ENCODE assay signal across 8 mouse cellular contexts in the genomic region with DNA sequence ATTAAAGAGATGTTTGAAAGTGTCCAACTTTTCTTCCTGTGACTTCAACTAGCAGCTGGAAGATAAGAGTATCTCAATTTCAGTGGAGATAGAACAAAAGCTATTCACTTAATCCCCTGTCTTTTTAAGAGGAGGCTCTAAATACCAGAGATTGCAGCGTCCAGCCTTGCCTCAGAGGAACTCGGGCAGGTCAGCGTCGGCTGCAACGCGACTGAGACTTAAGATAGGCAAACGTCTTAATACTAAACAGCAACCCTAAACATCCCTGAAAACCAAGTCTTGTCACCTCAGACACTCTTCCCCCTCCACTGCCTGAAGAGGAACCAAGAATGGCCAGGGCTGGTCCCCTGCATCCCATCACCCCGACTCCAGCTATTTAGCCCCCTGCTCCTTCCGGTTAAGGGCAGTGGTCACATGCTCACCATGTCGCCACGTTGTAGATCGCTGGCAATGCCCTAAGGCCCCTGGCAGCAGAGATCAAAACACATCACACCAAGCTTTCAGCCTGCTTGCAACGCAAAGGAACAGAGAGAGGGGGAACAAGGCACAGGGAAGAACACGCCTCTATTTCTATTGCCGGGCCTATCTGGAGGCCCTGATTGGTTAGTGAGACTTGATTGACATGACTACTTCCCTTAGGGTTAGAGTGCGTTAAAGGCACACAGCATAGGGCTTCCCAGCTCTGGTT. TPM values are rescaled to one million over a fixed set of nuclear protein-coding genes. Genes with fewer than 3 reads are reported as not detected.
DNase-seq lines count a peak whose midpoint lies in the region; ATAC-seq and TF ChIP-seq lines count a peak whose summit lies in the region.
"Not testable (repeated sequence)": the region's sequence is repeated elsewhere in the genome, so short reads cannot be mapped to it uniquely, and the experiment has no call there.

No protein-coding gene starts in this region.

- H3K4me3 ChIP-seq in ES-E14 (ENCODE audit: insufficient read depth in 1 of 2, low read depth in 1 of 2, low read length in 2 of 2, poor library complexity in 1 of 2, severe bottlenecking in 1 of 2), result peak overlapping the region; percentile 81 to 85
- peak overlapping the region; percentile 61 for H3K4me3 ChIP-seq in forebrain, embryonic 16.5 days (replicated peaks; ENCODE audit: low read length)
- H3K4me3 ChIP-seq in neural tube, embryonic 14.5 days (ENCODE audit: low read depth, low read length), result peak overlapping the region; percentile 51

- under 1% methylated on average over 16 of the region's 16 CpGs for WGBS in forebrain, embryonic 16.5 days
- 3% methylated on average over 16 of the region's 16 CpGs for WGBS in neural tube, embryonic 14.5 days

- H3K36me3 ChIP-seq in ES-E14 (ENCODE audit: control insufficient read depth, insufficient read depth, low read length, poor library complexity, severe bottlenecking); forebrain, embryonic 16.5 days (ENCODE audit: control insufficient read depth, insufficient read depth); neural tube, embryonic 14.5 days (ENCODE audit: control insufficient read depth, insufficient read depth, low read length): not testable (repeated sequence)

- not testable (repeated sequence) for H3K27ac ChIP-seq in ES-E14 (ENCODE audit: insufficient read depth, low read depth, low read length, poor library complexity, severe bottlenecking); forebrain, embryonic 16.5 days (ENCODE audit: low read length)
- H3K27ac ChIP-seq in neural tube, embryonic 14.5 days (ENCODE audit: low read depth, low read length), result peak overlapping the region; percentile 34; the same call in 1 of the 2 replicates

- H3K4me1 ChIP-seq in ES-E14 (ENCODE audit: control insufficient read depth in 2 of 2, insufficient read depth in 2 of 2, low read length in 2 of 2, poor library complexity in 1 of 2); forebrain, embryonic 16.5 days (replicated peaks; ENCODE audit: control insufficient read depth, insufficient read depth, low read length); neural tube, embryonic 14.5 days (ENCODE audit: control insufficient read depth, insufficient read depth, low read length): not testable (repeated sequence)

- peak; percentile 76 for DNase-seq in ES-E14 (ENCODE audit: low read depth, low spot score)
- DNase-seq in cerebellum, adult 11 months, result peak; percentile 51
- DNase-seq in heart, postnatal 36 days, result peak; percentile 58 to 72
- DNase-seq in layer of hippocampus, adult 18-20 months (ENCODE audit: low spot score in 2 of 2), result peak; percentile 43 to 87
- peak; percentile 78 to 86 for DNase-seq in lung, adult 18-20 months
- DNase-seq in testis, postnatal 10 days (ENCODE audit: low spot score), result peak; percentile 53

- intact Hi-C loops in heart, postnatal 36 days (cut with DNase I), result loop anchor here (10.0 kb wide), 1 partner anchor 202 kb away; a partner anchor contains a TSS

- ATAC-seq in forebrain, embryonic 16.5 days, result peak; percentile 100
- ATAC-seq in neural tube, embryonic 14.5 days (ENCODE audit: low read depth), result peak; percentile 100

- peak overlapping the region; percentile 62 for H3K4me2 ChIP-seq in forebrain, embryonic 16.5 days (ENCODE audit: low read length)
- peak overlapping the region; percentile 38 for H3K4me2 ChIP-seq in neural tube, embryonic 14.5 days (ENCODE audit: low read depth, low read length)

- H3K9me3 ChIP-seq in ES-E14 (ENCODE audit: control insufficient read depth, insufficient read depth, low read depth, low read length); forebrain, embryonic 16.5 days (ENCODE audit: control insufficient read depth, low read length); neural tube, embryonic 14.5 days (ENCODE audit: control insufficient read depth, low read length): not testable (repeated sequence)

- H3K27me3 ChIP-seq in forebrain, embryonic 16.5 days (replicated peaks; ENCODE audit: control insufficient read depth, insufficient read depth, low read length); neural tube, embryonic 14.5 days (ENCODE audit: control insufficient read depth, insufficient read depth, low read length): not testable (repeated sequence)

- in situ Hi-C loops in ES-E14 (cut with MboI; ENCODE audit: low sequenced_read_pairs in 2 of 2, unreplicated experiment in 2 of 2), result not testable (repeated sequence)

- peak overlapping the region; percentile 69 for H3K9ac ChIP-seq in ES-E14 (ENCODE audit: insufficient read depth, low read depth, low read length, poor library complexity, severe bottlenecking)
- H3K9ac ChIP-seq in forebrain, embryonic 16.5 days (replicated peaks; ENCODE audit: low read depth, low read length), result peak overlapping the region; percentile 61
- H3K9ac ChIP-seq in neural tube, embryonic 14.5 days (replicated peaks; ENCODE audit: low read depth, low read length), result peak overlapping the region; percentile 53

TF ChIP-seq in ES-E14, 5 proteins besides CTCF, POLR2A, EP300 and RAD21:
- TF ChIP-seq CHD2 (IDR thresholded peaks at IDR 0.05; ENCODE audit: low read depth, low read length), result 0 out of 2 replicates have a peak, but pooled peaks have one; percentile 40
TF ChIP-seq in ES-E14: peak in this region for 1; not testable (repeated sequence) for 4.

RNA-seq across cellular contexts. Expression of a gene that starts 28.8 kb away (rescaled TPM):
- total RNA-seq in ES-E14 (2012; rRNA removed), result 7.3 and 7.5 TPM in 2 replicates
- 12.0 and 13.3 TPM in 2 replicates for polyA plus RNA-seq in forebrain, embryonic 16.5 days (2015; fragmentation: Nextera tagmentation; extraction: Ambion mirVana)
- 1 to 10 TPM in 1 of 2 experiments, under 1 TPM in 1; 0.76 to 1.6 TPM for total RNA-seq in heart, postnatal 36 days (2021)
- total RNA-seq in layer of hippocampus, adult 18-20 months (2021), result 1 to 10 TPM; 3.2 to 3.8 TPM
- polyA plus RNA-seq in neural tube, embryonic 14.5 days (2014; fragmentation: Nextera tagmentation; extraction: Ambion mirVana), result 7.3 and 9.2 TPM in 2 replicates
